Mouse (Mus musculus) stomach, embryonic 15.5 days (tissue): ENCODE measurements around the gene Lmtk2. TPM values are rescaled to one million over a fixed set of nuclear protein-coding genes. Genes with fewer than 3 reads are reported as not detected.
A peak's percentile ranks its signal among the peaks of the same experiment; 100 is the strongest.

Source experiments
- ATAC-seq: fragments of 200-750 bp; cut with Nextera tagmentation; 2 replicates; pipeline ENCODE4 v1.8.0; 2017; ENCODE audit warnings: low read depth, moderate number of reproducible peaks, moderate TSS enrichment; ENCODE audit not compliant: insufficient read depth, low FRiP score
- H3K27ac ChIP-seq: fragments of 300-500 bp; sonication (generic); 2 replicates; pipeline ENCODE4 v1.5.1; 2015; ENCODE audit warnings: mild to moderate bottlenecking, inconsistent platforms
- H3K27me3 ChIP-seq: fragments of 300-500 bp; sonication (generic); replicated peaks from 2 replicates; pipeline ENCODE4 v1.6.1; 2015; ENCODE audit warnings: inconsistent platforms
- H3K36me3 ChIP-seq: fragments of 300-500 bp; sonication (generic); 2 replicates; pipeline ENCODE4 v1.6.1; 2015; ENCODE audit warnings: inconsistent platforms
- H3K4me1 ChIP-seq: fragments of 300-500 bp; sonication (generic); 2 replicates; pipeline ENCODE4 v1.6.1; 2015; ENCODE audit warnings: inconsistent platforms
- H3K4me2 ChIP-seq: fragments of 300-500 bp; sonication (generic); 2 replicates; pipeline ENCODE4 v1.6.1; 2015; ENCODE audit warnings: mild to moderate bottlenecking, inconsistent platforms
- H3K4me3 ChIP-seq: fragments of 300-500 bp; sonication (generic); replicated peaks from 2 replicates; pipeline ENCODE4 v1.5.1; 2015; ENCODE audit warnings: inconsistent platforms
- H3K9ac ChIP-seq: fragments of 300-500 bp; sonication (generic); 2 replicates; pipeline ENCODE4 v1.6.1; 2015; ENCODE audit warnings: inconsistent platforms
- H3K9me3 ChIP-seq: fragments of 300-500 bp; sonication (generic); 2 replicates; pipeline ENCODE4 v1.6.1; 2016; ENCODE audit warnings: inconsistent platforms
- whole genome bisulfite sequencing: fragments of 180-500 bp; shearing (Covaris S2); methylation state at CpG from one replicate; pipeline ENCODE4 v1.1.7; 2015; 5-methylcytosine and 5-hydroxymethylcytosine counted together
- polyA plus RNA-seq: library from polyadenylated mRNA; unstranded; fragments of >200 nt; fragmentation: Nextera tagmentation; extraction: Ambion mirVana; gene quantifications from 2 replicates; pipeline ENCODE4 v1.2.1, GENCODE M21; 2015

Lmtk2 gene
- polyA plus RNA-seq, 1 experiment from 2014 or later: 6.3 TPM

DNA sequence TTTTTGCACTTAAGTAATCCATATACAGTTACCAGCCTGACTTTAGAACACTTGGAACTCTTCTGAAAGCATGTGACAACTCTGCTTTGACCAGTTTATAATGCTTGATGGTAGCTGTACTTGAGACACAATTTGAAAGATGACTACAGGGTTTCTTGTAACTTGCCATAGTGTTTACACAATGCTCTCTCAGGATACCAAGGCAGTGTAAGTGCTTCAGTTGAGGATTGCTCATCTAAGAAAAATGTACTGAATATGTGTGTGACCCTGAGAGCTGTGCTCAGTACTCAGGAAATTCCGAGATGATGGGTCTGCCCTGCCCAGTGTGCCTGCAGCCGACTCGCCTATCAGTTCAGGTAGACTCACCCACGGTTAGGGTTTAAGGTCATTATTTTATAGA is 51.0 kb downstream of the Lmtk2 start:
- no peak overlapping the region for H3K4me3 ChIP-seq
- no peak for ATAC-seq
- H3K9ac ChIP-seq: no peak overlapping the region
- H3K4me1 ChIP-seq: no peaks in the 10 kb centered on the region
- WGBS: 84% methylated on average over 4 of the region's 4 CpGs
- H3K27me3 ChIP-seq: no peaks in the 10 kb centered on the region
- 0 out of 2 replicates have a peak, but pooled peaks cover 20% of the 10 kb centered on the region for H3K36me3 ChIP-seq
- no peak overlapping the region for H3K27ac ChIP-seq
- no peaks in the 10 kb centered on the region for H3K9me3 ChIP-seq
- no peak overlapping the region for H3K4me2 ChIP-seq

DNA sequence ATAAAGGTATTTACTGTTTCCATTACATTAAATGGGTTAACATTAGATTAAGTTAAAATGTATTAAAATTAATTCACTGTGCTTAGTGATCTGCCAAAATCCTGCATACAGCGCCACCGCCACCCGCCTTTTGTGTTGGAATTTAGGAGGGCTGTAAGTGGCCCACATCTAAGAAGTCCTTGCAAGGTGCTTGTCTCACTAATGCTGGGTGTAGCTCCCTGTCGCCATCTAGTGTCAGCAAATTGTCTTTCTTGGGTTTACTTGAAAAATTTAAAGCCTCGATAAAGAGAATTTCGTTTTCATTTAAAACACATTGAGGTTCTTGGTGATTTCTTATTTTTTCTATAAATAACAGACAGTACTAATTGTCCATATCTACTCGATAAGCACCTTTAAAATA is 54.3 kb downstream of the Lmtk2 start:
- Histone ChIP-seq H3K9ac (no peak overlapping the region), H3K27ac (no peak overlapping the region), H3K4me1 (peaks cover 7% of the 10 kb centered on the region; the same call in 1 of the 2 replicates), H3K4me3 (no peak overlapping the region), H3K36me3 (peaks cover 17% of the 10 kb centered on the region; the same call in 1 of the 2 replicates), H3K27me3 (no peaks in the 10 kb centered on the region), H3K9me3 (no peaks in the 10 kb centered on the region), H3K4me2 (no peak overlapping the region)
- ATAC-seq: no peak
- WGBS: 29% methylated on average over 7 of the region's 7 CpGs

DNA sequence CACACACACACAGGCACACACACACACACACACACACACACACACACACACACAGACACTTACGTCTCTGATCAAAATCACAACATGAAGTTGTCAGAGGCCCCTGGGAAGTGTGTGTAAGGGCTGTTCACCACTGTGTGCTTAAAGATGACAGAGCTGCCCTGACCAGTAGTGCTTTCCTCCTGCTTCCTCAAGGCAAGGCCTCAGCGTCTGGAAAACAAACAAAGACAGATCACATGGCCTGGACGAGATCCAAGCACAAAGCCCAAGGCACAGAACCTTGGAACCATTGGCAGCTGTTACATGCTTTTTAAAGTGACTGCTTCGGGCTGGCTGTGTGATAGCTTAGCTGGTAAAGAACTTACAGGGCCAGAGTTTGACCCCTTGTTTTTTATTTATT is 58.4 kb downstream of the Lmtk2 start:
- 13% methylated on average over 4 of the region's 4 CpGs for WGBS
- peak; percentile 90 for ATAC-seq

DNA sequence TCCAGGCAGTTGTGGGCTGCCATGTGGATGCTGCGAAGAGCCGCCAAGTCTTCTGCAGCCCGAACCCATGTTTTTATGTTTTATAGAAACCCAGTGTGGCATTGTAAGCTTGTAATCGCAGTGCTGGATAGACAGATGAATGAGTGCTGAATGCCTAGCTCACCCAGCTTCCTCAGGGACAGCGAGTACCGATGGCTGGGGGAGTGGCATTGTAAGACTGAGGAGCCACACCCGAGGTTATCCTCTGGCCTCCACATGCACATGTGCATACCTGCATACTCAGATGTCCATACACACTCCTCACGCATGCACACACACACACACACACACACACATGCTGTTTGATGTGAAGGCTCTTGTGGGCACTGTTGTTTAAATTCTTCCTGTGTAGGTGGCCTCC is 58.9 kb downstream of the Lmtk2 start:
- peaks cover 14% of the 10 kb centered on the region; the same call in 1 of the 2 replicates for H3K4me1 ChIP-seq
- H3K9me3 ChIP-seq: no peaks in the 10 kb centered on the region
- ATAC-seq: no peak
- 0 out of 2 replicates have a peak overlapping the region, but pooled peaks have one; percentile 16 for H3K4me2 ChIP-seq
- 79% methylated on average over 8 of the region's 8 CpGs for WGBS
- peak overlapping the region; percentile 83 for H3K27ac ChIP-seq
- H3K9ac ChIP-seq: no peak overlapping the region
- H3K4me3 ChIP-seq: no peak overlapping the region
- H3K27me3 ChIP-seq: no peaks in the 10 kb centered on the region
- H3K36me3 ChIP-seq: peaks cover 6% of the 10 kb centered on the region; the same call in 1 of the 2 replicates

More for the DNA sequence above, 58.4 kb downstream of the Lmtk2 start:
- Histone ChIP-seq H3K4me1 (peaks cover 14% of the 10 kb centered on the region; the same call in 1 of the 2 replicates), H3K27ac (peak overlapping the region; percentile 83), H3K9me3 (no peaks in the 10 kb centered on the region), H3K27me3 (no peaks in the 10 kb centered on the region), H3K36me3 (peaks cover 6% of the 10 kb centered on the region; the same call in 1 of the 2 replicates), H3K9ac (no peak overlapping the region), H3K4me3 (no peak overlapping the region), H3K4me2 (no peak overlapping the region)

- Histone ChIP-seq H3K36me3 (peaks cover 7% of the 10 kb centered on the region), H3K9me3 (no peaks in the 10 kb centered on the region), H3K4me1 (peaks cover 14% of the 10 kb centered on the region; the same call in 1 of the 2 replicates), H3K4me2 (no peak overlapping the region), H3K27ac (peak overlapping the region; percentile 48; the same call in 1 of the 2 replicates), H3K9ac (no peak overlapping the region), H3K27me3 (no peaks in the 10 kb centered on the region), H3K4me3 (no peak overlapping the region)
- WGBS: 85% methylated on average over 5 of the region's 5 CpGs
- ATAC-seq: no peak
These were observed 62.0 kb downstream of the Lmtk2 start for GRCm38 (mm10) chr5:144162080-144162812.

GRCm38 (mm10) chr5:144162813-144163517 is 62.7 kb downstream of the Lmtk2 start:
- peak overlapping the region; percentile 48; the same call in 1 of the 2 replicates for H3K27ac ChIP-seq
- H3K4me2 ChIP-seq: no peak overlapping the region
- H3K9me3 ChIP-seq: no peaks in the 10 kb centered on the region

DNA sequence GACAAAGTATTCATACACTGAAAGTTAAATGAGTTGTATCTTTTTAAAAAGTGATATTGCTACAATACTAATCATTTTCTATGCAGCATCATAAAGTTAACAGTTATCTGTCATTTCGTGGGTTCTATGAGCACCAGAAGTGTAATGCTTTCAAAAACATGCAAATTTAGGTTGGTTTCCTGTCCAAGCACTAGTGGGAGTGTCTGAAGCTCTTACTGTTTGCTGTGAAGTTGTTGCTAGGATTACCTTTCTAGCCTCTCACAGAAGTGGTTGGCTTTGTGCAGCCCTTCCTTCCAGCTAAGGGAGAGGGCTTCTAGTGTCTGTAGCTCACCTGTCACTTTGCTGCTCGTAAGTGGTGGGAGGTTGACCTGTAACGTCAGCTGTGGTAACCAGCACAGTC is 65.5 kb downstream of the Lmtk2 start:
- 75% methylated on average over 3 of the region's 3 CpGs for WGBS
- peaks cover 5% of the 10 kb centered on the region; the same call in 1 of the 2 replicates for H3K36me3 ChIP-seq
- H3K27me3 ChIP-seq: no peaks in the 10 kb centered on the region
- no peaks in the 10 kb centered on the region for H3K9me3 ChIP-seq
- no peak overlapping the region for H3K27ac ChIP-seq
- ATAC-seq: no peak
- no peak overlapping the region for H3K9ac ChIP-seq
- H3K4me2 ChIP-seq: no peak overlapping the region
- no peak overlapping the region for H3K4me3 ChIP-seq
- peaks cover 7% of the 10 kb centered on the region; the same call in 1 of the 2 replicates for H3K4me1 ChIP-seq

More at GRCm38 (mm10) chr5:144162813-144163517, 62.7 kb downstream of the Lmtk2 start:
- Histone ChIP-seq H3K9ac (no peak overlapping the region), H3K4me1 (peaks cover 11% of the 10 kb centered on the region; the same call in 1 of the 2 replicates), H3K36me3 (peaks cover 5% of the 10 kb centered on the region; the same call in 1 of the 2 replicates), H3K27me3 (no peaks in the 10 kb centered on the region), H3K4me3 (no peak overlapping the region)
- WGBS: 73% methylated on average over 10 of the region's 10 CpGs
- ATAC-seq: 0 out of 2 replicates have a peak, but pooled peaks have one; percentile 33

- H3K4me3 ChIP-seq: no peak overlapping the region
- H3K4me1 ChIP-seq: no peaks in the 10 kb centered on the region
- no peak for ATAC-seq
- no peak overlapping the region for H3K27ac ChIP-seq
- no peak overlapping the region for H3K9ac ChIP-seq
- WGBS: 92% methylated on average over 8 of the region's 8 CpGs
- H3K9me3 ChIP-seq: no peaks in the 10 kb centered on the region
- peaks cover 17% of the 10 kb centered on the region for H3K36me3 ChIP-seq
- H3K27me3 ChIP-seq: no peaks in the 10 kb centered on the region
- H3K4me2 ChIP-seq: no peak overlapping the region
These were observed 69.2 kb downstream of the Lmtk2 start for GRCm38 (mm10) chr5:144169275-144169975.

DNA sequence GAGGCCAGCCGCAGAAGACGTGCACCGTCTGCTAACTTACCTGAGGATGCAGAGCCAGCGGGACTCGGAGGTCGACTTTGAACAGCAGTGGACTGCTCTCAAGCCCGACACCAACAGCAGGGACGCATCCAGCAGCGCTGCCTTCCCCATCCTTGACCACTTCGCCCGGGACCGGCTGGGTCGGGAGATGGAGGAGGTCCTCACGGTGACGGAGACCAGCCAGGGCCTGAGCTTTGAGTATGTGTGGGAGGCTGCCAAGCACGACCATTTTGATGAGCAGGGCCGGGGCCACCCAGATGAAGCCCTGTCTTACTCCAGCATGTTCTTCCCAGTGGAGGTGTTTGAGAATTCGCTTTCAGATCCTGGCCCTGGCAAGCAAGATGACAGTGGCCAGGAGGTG is 73.4 kb downstream of the Lmtk2 start:
- Histone ChIP-seq H3K9me3 (no peaks in the 10 kb centered on the region), H3K36me3 (peaks cover 28% of the 10 kb centered on the region), H3K27ac (no peak overlapping the region), H3K9ac (no peak overlapping the region), H3K27me3 (no peaks in the 10 kb centered on the region), H3K4me3 (no peak overlapping the region), H3K4me2 (no peak overlapping the region), H3K4me1 (no peaks in the 10 kb centered on the region)
- WGBS: 94% methylated on average over 18 of the region's 18 CpGs
- ATAC-seq: no peak

DNA sequence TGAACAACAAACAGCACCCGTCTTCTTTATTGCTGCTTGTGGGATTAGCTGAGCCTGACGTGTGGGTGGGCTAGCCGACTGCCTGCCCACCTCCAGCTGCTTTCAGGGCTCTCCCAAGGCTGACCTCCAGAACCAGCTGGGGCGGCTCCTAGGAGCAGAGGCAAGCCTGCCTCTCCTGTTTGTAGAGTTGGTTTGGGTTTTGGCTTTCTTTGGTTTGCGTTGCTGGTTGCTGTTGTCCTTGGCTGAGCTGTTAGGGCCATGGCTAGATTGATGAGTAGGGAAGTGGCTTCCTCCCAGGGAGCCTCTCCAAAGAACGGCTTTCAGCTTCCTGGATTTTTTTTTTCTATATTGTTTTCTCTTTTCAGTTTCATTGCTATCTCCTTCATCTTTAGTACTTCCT is 78.0 kb downstream of the Lmtk2 start:
- Histone ChIP-seq H3K27me3 (no peaks in the 10 kb centered on the region), H3K4me2 (no peak overlapping the region), H3K9ac (no peak overlapping the region), H3K36me3 (peaks cover 23% of the 10 kb centered on the region), H3K9me3 (no peaks in the 10 kb centered on the region), H3K4me1 (peaks cover 4% of the 10 kb centered on the region; the same call in 1 of the 2 replicates), H3K4me3 (no peak overlapping the region), H3K27ac (no peak overlapping the region)
- 38% methylated on average over 6 of the region's 6 CpGs for WGBS
- ATAC-seq: no peak

DNA sequence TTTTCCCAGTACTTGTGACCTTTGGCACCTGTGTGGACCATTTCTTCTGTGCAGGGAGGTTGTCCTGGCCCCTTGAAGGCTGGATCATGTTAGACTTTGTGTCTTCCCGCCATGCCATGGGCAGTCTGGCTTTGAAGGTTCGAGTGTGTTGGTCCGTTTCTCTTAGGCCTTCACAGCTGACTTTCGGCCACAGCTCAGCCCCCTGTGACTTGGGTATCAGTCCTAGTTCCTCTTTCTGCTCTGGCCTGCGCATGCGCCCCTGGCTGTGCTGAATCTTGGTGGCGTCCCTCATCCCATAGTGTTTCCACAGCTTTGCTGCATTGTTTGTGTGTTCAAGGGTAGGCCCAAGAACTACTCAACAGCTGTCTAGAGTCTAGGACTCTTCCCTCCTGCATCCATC is 81.0 kb downstream of the Lmtk2 start:
- H3K27ac ChIP-seq: no peak overlapping the region
- H3K4me3 ChIP-seq: no peak overlapping the region
- no peak overlapping the region for H3K4me2 ChIP-seq
- H3K9me3 ChIP-seq: no peaks in the 10 kb centered on the region
- no peaks in the 10 kb centered on the region for H3K27me3 ChIP-seq
- 91% methylated on average over 7 of the region's 7 CpGs for WGBS
- H3K4me1 ChIP-seq: peaks cover 4% of the 10 kb centered on the region; the same call in 1 of the 2 replicates
- ATAC-seq: no peak
- H3K9ac ChIP-seq: no peak overlapping the region
- peaks cover 3% of the 10 kb centered on the region; the same call in 1 of the 2 replicates for H3K36me3 ChIP-seq
